In the genomic region with DNA sequence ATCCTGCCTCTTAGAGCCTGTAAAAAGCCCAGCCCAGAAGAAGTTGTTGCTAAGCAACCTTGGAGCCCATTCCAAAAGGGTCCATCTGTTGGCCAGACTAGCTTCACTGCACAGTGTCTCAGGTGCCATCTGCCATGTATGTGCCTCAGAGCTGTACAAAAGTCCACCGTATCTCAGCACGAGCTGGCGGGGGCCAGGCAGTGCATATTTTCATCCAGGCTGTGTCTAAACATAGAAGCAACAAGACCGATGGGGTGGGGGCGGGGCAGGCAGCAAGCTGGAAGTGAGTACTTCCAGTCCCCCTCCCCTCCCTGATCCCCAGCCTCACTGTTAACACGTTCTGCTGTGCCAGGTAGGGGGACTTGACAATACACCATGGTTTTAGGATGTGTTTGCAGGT, we compare ENCODE assay signal across 8 mouse cellular contexts.
DNase-seq lines count a peak whose midpoint lies in the region; ATAC-seq lines count a peak whose summit lies in the region.

No protein-coding gene starts in this region.

- 39% methylated on average over 6 of the region's 6 CpGs for WGBS in hindbrain, embryonic 12.5 days
- 39% methylated on average over 6 of the region's 6 CpGs for WGBS in neural tube, embryonic 12.5 days

- peaks cover 10% of the 10 kb centered on the region for H3K4me1 ChIP-seq in hindbrain, embryonic 12.5 days
- peaks cover 10% of the 10 kb centered on the region for H3K4me1 ChIP-seq in neural tube, embryonic 12.5 days

- H3K4me2 ChIP-seq in hindbrain, embryonic 12.5 days (replicated peaks), result no peak overlapping the region
- H3K4me2 ChIP-seq in neural tube, embryonic 12.5 days (replicated peaks), result no peak overlapping the region; the same call in 1 of the 2 replicates

- peak; percentile 91 for ATAC-seq in cerebellum, adult (ENCODE audit: insufficient number of reproducible peaks, low FRiP score, low TSS enrichment)
- peak; percentile 77 for ATAC-seq in hindbrain, embryonic 12.5 days (ENCODE audit: low FRiP score)
- peak; percentile 58; the same call in 1 of the 2 replicates for ATAC-seq in neural tube, embryonic 12.5 days (ENCODE audit: low FRiP score, low read depth)
- ATAC-seq in inflammation-experienced regulatory T-cells, adult 6 months, result no peak

- H3K9me3 ChIP-seq in hindbrain, embryonic 12.5 days (replicated peaks), result no peaks in the 10 kb centered on the region
- no peaks in the 10 kb centered on the region for H3K9me3 ChIP-seq in neural tube, embryonic 12.5 days

- no peak overlapping the region for H3K9ac ChIP-seq in hindbrain, embryonic 12.5 days
- H3K9ac ChIP-seq in neural tube, embryonic 12.5 days, result no peak overlapping the region

- no peaks in the 10 kb centered on the region for H3K36me3 ChIP-seq in hindbrain, embryonic 12.5 days
- H3K36me3 ChIP-seq in neural tube, embryonic 12.5 days, result no peaks in the 10 kb centered on the region

- no peak overlapping the region for H3K27ac ChIP-seq in hindbrain, embryonic 12.5 days
- no peak overlapping the region for H3K27ac ChIP-seq in neural tube, embryonic 12.5 days

- peak; percentile 41 for DNase-seq in R1 (ENCODE audit: low read depth, low spot score)
- DNase-seq in frontal cortex, postnatal 25 days (ENCODE audit: low spot score in 2 of 2), result peak; percentile 23 to 32
- peak; percentile 46 to 63 for DNase-seq in layer of hippocampus, postnatal 36 days
- DNase-seq in T-cell, adult 2 months (ENCODE audit: low spot score), result no peak

- H3K27me3 ChIP-seq in hindbrain, embryonic 12.5 days, result no peaks in the 10 kb centered on the region
- H3K27me3 ChIP-seq in neural tube, embryonic 12.5 days (replicated peaks), result no peaks in the 10 kb centered on the region

- H3K4me3 ChIP-seq in hindbrain, embryonic 12.5 days, result no peak overlapping the region
- H3K4me3 ChIP-seq in neural tube, embryonic 12.5 days, result no peak overlapping the region
